ENCODE assay signal across 11 mouse cellular contexts in the genomic region with DNA sequence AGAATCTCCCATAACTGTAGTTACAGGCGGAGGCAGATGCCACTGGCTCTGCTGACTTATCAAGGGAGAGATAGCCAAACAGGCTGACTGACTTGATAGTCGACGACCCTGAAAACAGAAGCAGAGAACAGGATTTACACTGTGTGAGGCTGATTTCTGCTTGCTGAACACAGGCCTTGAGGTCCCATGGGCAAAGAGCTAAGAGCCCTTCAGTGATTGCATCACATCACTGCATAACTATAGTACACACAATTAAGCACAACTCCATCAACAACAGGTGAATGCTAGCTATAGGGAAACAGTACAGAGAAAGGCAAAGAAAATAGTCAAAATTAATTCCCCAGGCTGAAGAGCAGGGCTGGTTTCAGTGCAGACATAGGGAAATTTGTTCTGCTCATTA.
A peak's percentile ranks its signal among the peaks of the same experiment; 100 is the strongest.
DNase-seq lines count a peak whose midpoint lies in the region; ATAC-seq lines count a peak whose summit lies in the region.
"Had no signal": no experiment of that assay in that cellular context is flagged by ENCODE, and none has a peak within 500 bp of the region (broad histone marks: within the 10 kb centered on the region; RNA-seq: fewer than 3 reads in every experiment).

No protein-coding gene starts in this region.

- H3K36me3 ChIP-seq in heart, embryonic 10.5 days = no peaks in the 10 kb centered on the region
- no peaks in the 10 kb centered on the region for H3K36me3 ChIP-seq in midbrain, embryonic 12.5 days
- H3K36me3 ChIP-seq in midbrain, embryonic 15.5 days (replicated peaks) = no peaks in the 10 kb centered on the region
- H3K36me3 ChIP-seq in limb, embryonic 10.5 days = no peaks in the 10 kb centered on the region
- no peaks in the 10 kb centered on the region for H3K36me3 ChIP-seq in splenic B cell, adult 2 months (ENCODE audit: control insufficient read depth, insufficient read depth, low read length, poor library complexity, severe bottlenecking)
- H3K36me3 ChIP-seq: heart, embryonic 12.5 days had no signal

- H3K4me2 ChIP-seq in midbrain, embryonic 12.5 days (replicated peaks) = peak overlapping the region; percentile 42
- H3K4me2 ChIP-seq in midbrain, embryonic 15.5 days = no peak overlapping the region
- H3K4me2 ChIP-seq: liver, embryonic 11.5 days had no signal

- no peak for DNase-seq in heart, embryonic 10.5 days (ENCODE audit: low spot score)
- DNase-seq in heart, postnatal 4 days = no peak
- DNase-seq in limb, embryonic 10.5 days (ENCODE audit: low spot score) = no peak
- DNase-seq in splenic B cell, adult 2 months (ENCODE audit: low read depth, low spot score) = peak; percentile 20
- DNase-seq in gastrocnemius, adult 8-10 months (ENCODE audit: low spot score in 2 of 2) = no peak
- DNase-seq: cerebellum, adult 11-12 months; gastrocnemius, postnatal 36 days had no signal

- H3K4me3 ChIP-seq in heart, embryonic 10.5 days = no peak overlapping the region
- H3K4me3 ChIP-seq in midbrain, embryonic 12.5 days = no peak overlapping the region
- no peak overlapping the region for H3K4me3 ChIP-seq in midbrain, embryonic 15.5 days
- no peak overlapping the region for H3K4me3 ChIP-seq in limb, embryonic 10.5 days
- H3K4me3 ChIP-seq: heart, embryonic 12.5 days had no signal

- H3K27ac ChIP-seq in heart, embryonic 10.5 days = peak overlapping the region; percentile 79; the same call in 1 of the 2 replicates
- peak overlapping the region; percentile 81 for H3K27ac ChIP-seq in midbrain, embryonic 12.5 days (replicated peaks)
- no peak overlapping the region for H3K27ac ChIP-seq in midbrain, embryonic 15.5 days
- peak overlapping the region; percentile 77; the same call in 1 of the 2 replicates for H3K27ac ChIP-seq in limb, embryonic 10.5 days

- 14% methylated on average over 3 of the region's 3 CpGs for WGBS in heart, embryonic 10.5 days
- WGBS in midbrain, embryonic 12.5 days = 34% methylated on average over 3 of the region's 3 CpGs
- WGBS in midbrain, embryonic 15.5 days = 29% methylated on average over 3 of the region's 3 CpGs
- WGBS in limb, embryonic 10.5 days = 55% methylated on average over 3 of the region's 3 CpGs

- 0 out of 2 replicates have a peak, but pooled peaks cover 4% of the 10 kb centered on the region for H3K27me3 ChIP-seq in heart, embryonic 10.5 days (ENCODE audit: insufficient read depth, poor library complexity, severe bottlenecking)
- H3K27me3 ChIP-seq in midbrain, embryonic 12.5 days = peaks cover 7% of the 10 kb centered on the region; the same call in 1 of the 2 replicates
- H3K27me3 ChIP-seq in midbrain, embryonic 15.5 days (replicated peaks) = no peaks in the 10 kb centered on the region
- peaks cover 13% of the 10 kb centered on the region; the same call in 1 of the 2 replicates for H3K27me3 ChIP-seq in limb, embryonic 10.5 days (ENCODE audit: low read depth, poor library complexity, severe bottlenecking)
- no peaks in the 10 kb centered on the region for H3K27me3 ChIP-seq in splenic B cell, adult 2 months (ENCODE audit: control insufficient read depth, insufficient read depth, low read length, poor library complexity, severe bottlenecking)
- H3K27me3 ChIP-seq: heart, embryonic 12.5 days had no signal

- peak overlapping the region; percentile 39; the same call in 1 of the 2 replicates for H3K9ac ChIP-seq in midbrain, embryonic 12.5 days (replicated peaks)
- H3K9ac ChIP-seq in midbrain, embryonic 15.5 days = no peak overlapping the region

- peak; percentile 35; the same call in 1 of the 2 replicates for ATAC-seq in midbrain, embryonic 12.5 days (ENCODE audit: low FRiP score, low read depth)
- no peak for ATAC-seq in midbrain, embryonic 15.5 days (replicated peaks)

- no peaks in the 10 kb centered on the region for H3K9me3 ChIP-seq in heart, embryonic 10.5 days
- H3K9me3 ChIP-seq in midbrain, embryonic 12.5 days = no peaks in the 10 kb centered on the region
- H3K9me3 ChIP-seq in midbrain, embryonic 15.5 days = no peaks in the 10 kb centered on the region
- H3K9me3 ChIP-seq in limb, embryonic 10.5 days (replicated peaks) = no peaks in the 10 kb centered on the region
- H3K9me3 ChIP-seq: heart, embryonic 12.5 days had no signal

- peaks cover 31% of the 10 kb centered on the region for H3K4me1 ChIP-seq in heart, embryonic 10.5 days
- H3K4me1 ChIP-seq in midbrain, embryonic 12.5 days = peaks cover 23% of the 10 kb centered on the region
- peaks cover 18% of the 10 kb centered on the region for H3K4me1 ChIP-seq in midbrain, embryonic 15.5 days
- H3K4me1 ChIP-seq in limb, embryonic 10.5 days = peaks cover 17% of the 10 kb centered on the region
